Mouse (Mus musculus) C2C12 (cell line): ENCODE data around the gene Gli2.

Experiments used
- CTCF ChIP-seq: IDR thresholded peaks from one replicate; pipeline ENCODE4 v1.5.1; 2011; ENCODE audit not compliant: control insufficient read depth, insufficient read depth, insufficient read length
- FOSL1 ChIP-seq: IDR thresholded peaks from one replicate; pipeline ENCODE4 v1.8.0; 2011; ENCODE audit warnings: mild to moderate bottlenecking, low read length; ENCODE audit not compliant: poor library complexity, insufficient read depth, severe bottlenecking
- MAX ChIP-seq: IDR thresholded peaks from one replicate; pipeline ENCODE4 v1.6.1; 2011; ENCODE audit warnings: mild to moderate bottlenecking, control low read depth
- MYOD1 ChIP-seq: IDR thresholded peaks from one replicate; pipeline ENCODE4 v1.6.1; 2011; ENCODE audit warnings: low read depth; ENCODE audit not compliant: control insufficient read depth, insufficient read length
- MYOG ChIP-seq: IDR thresholded peaks from one replicate; pipeline ENCODE4 v1.6.1; 2011; ENCODE audit not compliant: control insufficient read depth, insufficient read length; ENCODE audit errors: extremely low read depth
- USF1 ChIP-seq: IDR thresholded peaks from one replicate; pipeline ENCODE4 v1.6.1; 2011; ENCODE audit warnings: low read depth, mild to moderate bottlenecking, control low read depth, moderate library complexity

GRCm38 (mm10) chr1:119035931-119036330, 17.5 kb downstream of the Gli2 start:
- TF ChIP-seq CTCF = no peak
- TF ChIP-seq MYOG = no peak
- no peak for TF ChIP-seq USF1
- no peak for TF ChIP-seq FOSL1
- TF ChIP-seq MAX = no peak
- TF ChIP-seq MYOD1 = no peak
